In genomic region chr8:97130827-97131226, GRCm38 (mm10) we compare ENCODE assay signal across 27 mouse cellular contexts.
"Had no signal": no experiment of that assay in that cellular context is flagged by ENCODE, and none has a peak within 500 bp of the region (broad histone marks: within the 10 kb centered on the region; RNA-seq: fewer than 3 reads in every experiment).

No protein-coding gene starts in this region.

- H3K27me3 ChIP-seq: embryonic facial prominence, embryonic 12.5 days; embryonic facial prominence, embryonic 13.5 days; embryonic facial prominence, embryonic 15.5 days; forebrain, embryonic 12.5 days; forebrain, embryonic 13.5 days; forebrain, embryonic 15.5 days had no signal

- H3K9me3 ChIP-seq: embryonic facial prominence, embryonic 10.5 days; embryonic facial prominence, embryonic 12.5 days; embryonic facial prominence, embryonic 13.5 days; embryonic facial prominence, embryonic 15.5 days; forebrain, embryonic 10.5 days; forebrain, embryonic 12.5 days; forebrain, embryonic 13.5 days; forebrain, embryonic 15.5 days had no signal

- ATAC-seq: forebrain, embryonic 13.5 days; forebrain, embryonic 14.5 days; forebrain, embryonic 15.5 days; forebrain, postnatal 0 days had no signal

- H3K4me2 ChIP-seq: embryonic facial prominence, embryonic 12.5 days; embryonic facial prominence, embryonic 13.5 days; embryonic facial prominence, embryonic 15.5 days; forebrain, embryonic 12.5 days; forebrain, embryonic 13.5 days; forebrain, embryonic 15.5 days had no signal

- H3K27ac ChIP-seq: embryonic facial prominence, embryonic 10.5 days; embryonic facial prominence, embryonic 12.5 days; embryonic facial prominence, embryonic 13.5 days; embryonic facial prominence, embryonic 15.5 days; forebrain, embryonic 10.5 days; forebrain, embryonic 12.5 days; forebrain, embryonic 13.5 days; forebrain, embryonic 15.5 days; gastrocnemius, adult 2 months; heart, adult 2 months had no signal

- H3K4me1 ChIP-seq: embryonic facial prominence, embryonic 10.5 days; embryonic facial prominence, embryonic 12.5 days; embryonic facial prominence, embryonic 13.5 days; embryonic facial prominence, embryonic 15.5 days; forebrain, embryonic 10.5 days; forebrain, embryonic 12.5 days; forebrain, embryonic 13.5 days; forebrain, embryonic 15.5 days had no signal

- DNase-seq: cerebellum, adult 8-10 months; cerebellum, adult 9-10 months; cerebellum, adult 9-11 months; cerebellum, postnatal 10 days; cerebellum, postnatal 14 days; cerebellum, postnatal 25 days; cerebellum, postnatal 36 days; embryo, embryonic 11 days; forebrain, postnatal 0 days; gastrocnemius, adult 2 months; gastrocnemius, postnatal 10 days; gastrocnemius, postnatal 14 days; gastrocnemius, postnatal 25 days; gastrocnemius, postnatal 36 days; heart, adult 11 months; heart, adult 18-20 months; heart, adult 2 months had no signal

- H3K36me3 ChIP-seq: embryonic facial prominence, embryonic 10.5 days; embryonic facial prominence, embryonic 12.5 days; embryonic facial prominence, embryonic 13.5 days; embryonic facial prominence, embryonic 15.5 days; forebrain, embryonic 10.5 days; forebrain, embryonic 12.5 days; forebrain, embryonic 15.5 days had no signal

- H3K9ac ChIP-seq: embryonic facial prominence, embryonic 12.5 days; embryonic facial prominence, embryonic 13.5 days; embryonic facial prominence, embryonic 15.5 days; forebrain, embryonic 12.5 days; forebrain, embryonic 13.5 days; forebrain, embryonic 15.5 days; forebrain, postnatal 0 days had no signal

- H3K4me3 ChIP-seq: embryonic facial prominence, embryonic 10.5 days; embryonic facial prominence, embryonic 12.5 days; embryonic facial prominence, embryonic 13.5 days; embryonic facial prominence, embryonic 15.5 days; erythroblast, embryonic 14.5 days; forebrain, embryonic 10.5 days; forebrain, embryonic 12.5 days; forebrain, embryonic 13.5 days; forebrain, embryonic 15.5 days; gastrocnemius, adult 2 months; heart, adult 2 months had no signal
